Mouse (Mus musculus): Measurements from ENCODE around the gene Gm3239. TPM values are rescaled to one million over a fixed set of nuclear protein-coding genes. Genes with fewer than 3 reads are reported as not detected.

Gm3239 gene
- not detected for polyA plus RNA-seq (2014; fragmentation: Illumina TruSeq; extraction: RNeasy Lipid Tissue Mini Kit (QIAGEN cat#74804); ENCODE audit: low read depth, low replicate concordance)

DNA sequence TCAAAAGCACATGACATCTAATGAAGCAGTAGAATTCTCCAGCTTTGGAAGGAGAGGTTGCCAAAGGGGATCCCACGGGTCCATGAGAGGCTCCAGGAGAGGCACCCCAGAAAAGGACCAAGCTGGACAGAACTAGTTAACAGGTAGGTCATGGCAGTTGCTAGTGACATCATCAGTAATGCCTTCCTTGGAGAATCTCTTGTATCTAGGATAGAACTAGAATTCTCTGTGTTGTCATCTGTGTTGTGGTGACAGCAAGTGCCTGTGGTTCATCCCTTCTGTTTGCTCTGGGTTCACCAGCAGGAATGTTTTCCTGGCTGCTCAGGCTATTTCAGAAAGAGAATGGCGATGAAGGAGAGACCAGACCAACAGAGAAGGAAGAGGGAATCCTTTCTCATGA lies at the start of gene Gm3239:
Gene Gm3239 (plus strand): TSS at position 301 of the 400 bp plus-strand sequence.

DNA sequence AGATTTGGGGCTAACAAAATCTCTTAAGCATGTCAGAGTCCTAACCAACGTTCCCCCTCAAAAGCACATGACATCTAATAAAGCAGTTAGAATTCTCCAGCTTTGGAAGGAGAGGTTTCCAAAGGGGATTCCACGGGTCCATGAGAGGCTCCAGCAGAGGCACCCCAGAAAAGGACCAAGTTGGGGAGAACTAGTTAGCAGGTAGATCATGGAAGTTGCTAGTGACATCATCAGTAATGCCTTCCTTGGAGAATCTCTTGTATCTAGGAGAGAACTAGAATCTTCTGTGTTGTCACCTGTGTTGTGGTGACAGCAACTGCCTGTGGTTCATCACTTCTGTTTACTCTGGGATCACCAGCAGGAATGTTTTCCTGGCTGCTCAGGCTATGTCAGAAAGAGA lies 31.9 kb upstream of the Gm3239 start, which contains the start of gene Gm8159:
Gene Gm8159 (plus strand): TSS at position 301 of the 400 bp plus-strand sequence.

DNA sequence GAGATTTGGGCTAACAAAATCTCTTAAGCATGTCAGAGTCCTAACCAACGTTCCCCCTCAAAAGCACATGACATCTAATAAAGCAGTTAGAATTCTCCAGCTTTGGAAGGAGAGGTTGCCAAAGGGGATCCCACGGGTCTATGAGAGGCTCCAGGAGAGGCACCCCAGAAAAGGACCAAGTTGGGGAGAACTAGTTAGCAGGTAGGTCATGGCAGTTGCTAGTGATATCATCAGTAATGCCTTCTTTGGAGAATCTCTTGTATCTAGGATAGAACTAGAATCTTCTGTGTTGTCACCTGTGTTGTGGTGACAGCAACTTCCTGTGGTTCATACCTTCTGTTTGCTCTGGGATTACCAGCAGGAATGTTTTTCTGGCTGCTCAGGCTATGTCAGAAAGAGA lies 44.9 kb downstream of the Gm3239 start, which contains the start of gene Gm7876:
Gene Gm7876 (plus strand): TSS at position 301 of the 400 bp plus-strand sequence.

Other genes starting within 250 kb of the Gm3239 start
- not detected for gene Gm3164, start 248.7 kb upstream of the Gm3239 start, polyA plus RNA-seq (2014; fragmentation: Illumina TruSeq; extraction: RNeasy Lipid Tissue Mini Kit (QIAGEN cat#74804); ENCODE audit: low read depth, low replicate concordance)
- gene Gm3173, start 233.2 kb upstream of the Gm3239 start, polyA plus RNA-seq (2014; fragmentation: Illumina TruSeq; extraction: RNeasy Lipid Tissue Mini Kit (QIAGEN cat#74804); ENCODE audit: low read depth, low replicate concordance) = not detected
- gene Gm3182, start 182.4 kb upstream of the Gm3239 start, polyA plus RNA-seq (2014; fragmentation: Illumina TruSeq; extraction: RNeasy Lipid Tissue Mini Kit (QIAGEN cat#74804); ENCODE audit: low read depth, low replicate concordance) = not detected
- not detected for gene Gm3047, start 108.8 kb upstream of the Gm3239 start, polyA plus RNA-seq (2014; fragmentation: Illumina TruSeq; extraction: RNeasy Lipid Tissue Mini Kit (QIAGEN cat#74804); ENCODE audit: low read depth, low replicate concordance)
- not detected for gene Gm8159, start 31.8 kb upstream of the Gm3239 start, polyA plus RNA-seq (2014; fragmentation: Illumina TruSeq; extraction: RNeasy Lipid Tissue Mini Kit (QIAGEN cat#74804); ENCODE audit: low read depth, low replicate concordance)
- not detected for gene Gm7876, start 45.0 kb downstream of the Gm3239 start, polyA plus RNA-seq (2014; fragmentation: Illumina TruSeq; extraction: RNeasy Lipid Tissue Mini Kit (QIAGEN cat#74804); ENCODE audit: low read depth, low replicate concordance)
- gene Gm3252, start 62.6 kb downstream of the Gm3239 start, polyA plus RNA-seq (2014; fragmentation: Illumina TruSeq; extraction: RNeasy Lipid Tissue Mini Kit (QIAGEN cat#74804); ENCODE audit: low read depth, low replicate concordance) = not detected
- gene Gm9602, start 112.1 kb downstream of the Gm3239 start, polyA plus RNA-seq (2014; fragmentation: Illumina TruSeq; extraction: RNeasy Lipid Tissue Mini Kit (QIAGEN cat#74804); ENCODE audit: low read depth, low replicate concordance) = not detected
- not detected for gene Gm3269, start 173.9 kb downstream of the Gm3239 start, polyA plus RNA-seq (2014; fragmentation: Illumina TruSeq; extraction: RNeasy Lipid Tissue Mini Kit (QIAGEN cat#74804); ENCODE audit: low read depth, low replicate concordance)
- gene Gm3264, start 191.4 kb downstream of the Gm3239 start, polyA plus RNA-seq (2014; fragmentation: Illumina TruSeq; extraction: RNeasy Lipid Tissue Mini Kit (QIAGEN cat#74804); ENCODE audit: low read depth, low replicate concordance) = not detected
- gene Gm3278, start 228.2 kb downstream of the Gm3239 start, polyA plus RNA-seq (2014; fragmentation: Illumina TruSeq; extraction: RNeasy Lipid Tissue Mini Kit (QIAGEN cat#74804); ENCODE audit: low read depth, low replicate concordance) = not detected

Measured in kidney, adult 10 weeks (tissue).